Comparison of ENCODE assay signal across 9 mouse cellular contexts in genomic region chr4:119415072-119415753, GRCm38 (mm10). TPM values are rescaled to one million over a fixed set of nuclear protein-coding genes. Genes with fewer than 3 reads are reported as not detected.
DNase-seq lines count a peak whose midpoint lies in the region; ATAC-seq and TF ChIP-seq lines count a peak whose summit lies in the region.
"Had no signal": no experiment of that assay in that cellular context is flagged by ENCODE, and none has a peak within 500 bp of the region (broad histone marks: within the 10 kb centered on the region; RNA-seq: fewer than 3 reads in every experiment).

Gene Ccdc30 (minus strand): TSS chr4:119415521.

- H3K79me2 ChIP-seq in C2C12 (ENCODE audit: control insufficient read depth, insufficient read depth): no peaks in the 10 kb centered on the region
- no peaks in the 10 kb centered on the region for H3K79me2 ChIP-seq in liver, adult 2 months (ENCODE audit: control insufficient read depth, insufficient read depth, low read length)

- peak within 1 kb of the TSS; percentile 87 for H3K27ac ChIP-seq in forebrain, embryonic 10.5 days
- no peak within 1 kb of the TSS for H3K27ac ChIP-seq in heart, embryonic 14.5 days (replicated peaks in 1 of 2; ENCODE audit: control insufficient read depth in 1 of 2, insufficient read depth in 1 of 2, low read depth in 2 of 2, low read length in 2 of 2)
- H3K27ac ChIP-seq in kidney, postnatal 0 days: no peak within 1 kb of the TSS
- no peak within 1 kb of the TSS for H3K27ac ChIP-seq in liver, adult 2 months (replicated peaks; ENCODE audit: insufficient read depth, low read depth, low read length)

- DNase-seq in brain, embryonic 14.5 days (ENCODE audit: low read depth): peak; percentile 98
- peak; percentile 98 for DNase-seq in forebrain, embryonic 10.5 days (ENCODE audit: extremely low spot score, low spot score)
- DNase-seq in kidney, postnatal 0 days (ENCODE audit: low spot score): peak; percentile 97
- DNase-seq in liver, adult 2 months (ENCODE audit: extremely low read depth, low read depth, low spot score): peak; percentile 70
- DNase-seq in monocyte, adult 2 months (ENCODE audit: low read depth in 1 of 2, low spot score in 2 of 2): peak; percentile 8
- peak; percentile 49 to 67 for DNase-seq in spleen, postnatal 14 days (ENCODE audit: low spot score in 2 of 2)

- peak; percentile 29; the same call in 1 of the 2 replicates for TF ChIP-seq POLR2A in brain, embryonic 14.5 days (IDR thresholded peaks at IDR 0.05; ENCODE audit: borderline replicate concordance, extremely low read depth, insufficient read depth, insufficient read length, poor library complexity, severe bottlenecking)
- TF ChIP-seq POLR2A in liver, adult 2 months (IDR thresholded peaks at IDR 0.05; ENCODE audit: extremely low read depth, insufficient read depth, low read length): no peak

- no peaks in the 10 kb centered on the region for H3K79me3 ChIP-seq in C2C12 (ENCODE audit: low read depth)

- H3K4me1 ChIP-seq in forebrain, embryonic 10.5 days: peaks cover 23% of the 10 kb centered on the region
- peaks cover 7 to 24% of the 10 kb centered on the region in 2 experiments; a peak in 3 of 4 replicates for H3K4me1 ChIP-seq in heart, embryonic 14.5 days (ENCODE audit: control insufficient read depth in 2 of 2, insufficient read depth in 2 of 2, low read length in 2 of 2)
- H3K4me1 ChIP-seq in kidney, postnatal 0 days (replicated peaks; ENCODE audit: insufficient read depth, low read length): no peaks in the 10 kb centered on the region
- H3K4me1 ChIP-seq in liver, adult 2 months (ENCODE audit: control insufficient read depth, insufficient read depth, low read length): peaks cover 12% of the 10 kb centered on the region; the same call in 1 of the 2 replicates

- peaks cover 5% of the 10 kb centered on the region for H3K27me3 ChIP-seq in C2C12 (ENCODE audit: control insufficient read depth, insufficient read depth, insufficient read length)
- H3K27me3 ChIP-seq in forebrain, embryonic 10.5 days (ENCODE audit: poor library complexity, severe bottlenecking): 0 out of 2 replicates have a peak, but pooled peaks cover 7% of the 10 kb centered on the region
- no peaks in the 10 kb centered on the region for H3K27me3 ChIP-seq in heart, embryonic 14.5 days (ENCODE audit: control insufficient read depth, insufficient read depth, low read length)
- H3K27me3 ChIP-seq in kidney, postnatal 0 days (ENCODE audit: insufficient read depth, low read length): no peaks in the 10 kb centered on the region
- no peaks in the 10 kb centered on the region for H3K27me3 ChIP-seq in liver, adult 2 months (ENCODE audit: control insufficient read depth, insufficient read depth, low read length)

- H3K4me3 ChIP-seq in C2C12 (ENCODE audit: insufficient read depth, poor library complexity, severe bottlenecking): peak within 1 kb of the TSS; percentile 31
- peak within 1 kb of the TSS; percentile 73 for H3K4me3 ChIP-seq in forebrain, embryonic 10.5 days
- H3K4me3 ChIP-seq in heart, embryonic 14.5 days (ENCODE audit: control insufficient read depth in 1 of 2, insufficient read depth in 1 of 2, low read depth in 1 of 2, low read length in 2 of 2): peak within 1 kb of the TSS; percentile 52 to 58
- peak within 1 kb of the TSS; percentile 52 for H3K4me3 ChIP-seq in kidney, postnatal 0 days (replicated peaks; ENCODE audit: low read depth, low read length)
- H3K4me3 ChIP-seq in liver, adult 2 months (ENCODE audit: insufficient read depth, low read depth, low read length): peak within 1 kb of the TSS; percentile 71

- peak within 1 kb of the TSS; percentile 85 for H3K4me2 ChIP-seq in heart, embryonic 14.5 days (ENCODE audit: low read length)
- H3K4me2 ChIP-seq in kidney, postnatal 0 days (ENCODE audit: low read length): peak within 1 kb of the TSS; percentile 78

- under 1% methylated on average over 49 of the region's 49 CpGs for WGBS in forebrain, embryonic 10.5 days
- under 1% methylated on average over 49 of the region's 49 CpGs for WGBS in heart, embryonic 14.5 days
- under 1% methylated on average over 49 of the region's 49 CpGs for WGBS in kidney, postnatal 0 days
- WGBS in liver, adult 2 months: 1% methylated on average over 49 of the region's 49 CpGs

- H3K9me3 ChIP-seq in forebrain, embryonic 10.5 days: no peaks in the 10 kb centered on the region
- no peaks in the 10 kb centered on the region for H3K9me3 ChIP-seq in heart, embryonic 14.5 days (ENCODE audit: control insufficient read depth, low read length)
- H3K9me3 ChIP-seq in kidney, postnatal 0 days (replicated peaks; ENCODE audit: low read length): no peaks in the 10 kb centered on the region

- no peak for TF ChIP-seq CTCF in C2C12 (IDR thresholded peaks at IDR 0.05; ENCODE audit: control insufficient read depth, insufficient read depth, insufficient read length)
- TF ChIP-seq CTCF in brain, embryonic 14.5 days (IDR thresholded peaks at IDR 0.05; ENCODE audit: borderline replicate concordance, extremely low read depth, insufficient read depth, insufficient read length): no peak
- TF ChIP-seq CTCF in kidney, postnatal 0 days (IDR thresholded peaks at IDR 0.05; ENCODE audit: low read depth): no peak
- TF ChIP-seq CTCF in liver, adult 2 months (IDR thresholded peaks at IDR 0.05; ENCODE audit: low read depth, low read length): no peak

- peaks cover 4% of the 10 kb centered on the region for H3K36me3 ChIP-seq in C2C12 (ENCODE audit: control insufficient read depth, insufficient read depth)
- H3K36me3 ChIP-seq in forebrain, embryonic 10.5 days (replicated peaks): peaks cover 21% of the 10 kb centered on the region
- no peaks in the 10 kb centered on the region for H3K36me3 ChIP-seq in heart, embryonic 14.5 days (ENCODE audit: control insufficient read depth, insufficient read depth, low read length)
- H3K36me3 ChIP-seq in kidney, postnatal 0 days (ENCODE audit: insufficient read depth, low read length): peaks cover 12% of the 10 kb centered on the region; the same call in 1 of the 2 replicates
- peaks cover 5% of the 10 kb centered on the region; the same call in 1 of the 2 replicates for H3K36me3 ChIP-seq in liver, adult 2 months (ENCODE audit: control insufficient read depth, insufficient read depth, low read length)

- ATAC-seq in heart, embryonic 14.5 days (ENCODE audit: insufficient number of reproducible peaks, insufficient read depth, low FRiP score, low read depth): peak; percentile 97
- ATAC-seq in kidney, postnatal 0 days (replicated peaks; ENCODE audit: low FRiP score, low read depth): peak; percentile 100

- H3ac ChIP-seq in C2C12 (ENCODE audit: control insufficient read depth, insufficient read length, low read depth): peak within 1 kb of the TSS; percentile 36

- H3K9ac ChIP-seq in heart, embryonic 14.5 days (ENCODE audit: low read length): peak within 1 kb of the TSS; percentile 66
- peak within 1 kb of the TSS; percentile 51 for H3K9ac ChIP-seq in kidney, postnatal 0 days (ENCODE audit: low read depth, low read length)
- peak within 1 kb of the TSS; percentile 35 for H3K9ac ChIP-seq in liver, adult 2 months (ENCODE audit: low read depth, low read length)

TF ChIP-seq in C2C12, 6 proteins besides CTCF, POLR2A, EP300 and RAD21:
- TF ChIP-seq MYOD1 (IDR thresholded peaks at IDR 0.05; ENCODE audit: control insufficient read depth, insufficient read length, low read depth) (no peak), FOSL1 (IDR thresholded peaks at IDR 0.05; ENCODE audit: insufficient read depth, low read length, poor library complexity, severe bottlenecking) (no peak), CEBPB (IDR thresholded peaks at IDR 0.05; ENCODE audit: low read depth) (no peak), USF1 (IDR thresholded peaks at IDR 0.05; ENCODE audit: low read depth) (no peak), MYOG (IDR thresholded peaks at IDR 0.05; ENCODE audit: control insufficient read depth, extremely low read depth, insufficient read length) (no peak), MAX (IDR thresholded peaks at IDR 0.05) (no peak)

RNA-seq across cellular contexts. Expression of gene Ccdc30, which starts in this region (rescaled TPM):
- polyA plus RNA-seq in C2C12 (2012; fragmentation: generic; extraction: Trizol): 0.22 TPM
- 8.7 and 11.3 TPM in 2 replicates for polyA plus RNA-seq in brain, embryonic 14.5 days (2012; rRNA removed)
- polyA plus RNA-seq in forebrain, embryonic 10.5 days (2016; fragmentation: Nextera tagmentation; extraction: Ambion mirVana): 7.0 and 8.1 TPM in 2 replicates
- 4.0 and 4.6 TPM in 2 replicates for polyA plus RNA-seq in heart, embryonic 14.5 days (2014; fragmentation: Nextera tagmentation; extraction: Ambion mirVana)
- polyA plus RNA-seq in kidney, postnatal 0 days (2015; fragmentation: Nextera tagmentation; extraction: Ambion mirVana): 6.6 and 7.6 TPM in 2 replicates
- total RNA-seq in liver, adult 2 months (2014; rRNA removed): 5.4 and 5.9 TPM in 2 replicates
- polyA plus RNA-seq in liver, adult 2 months (2012; rRNA removed): 1.8 and 3.0 TPM in 2 replicates
- total RNA-seq: MEL had no signal

Comparison
In these comparisons a context has a peak if more than half of its experiments do, and no peak if none do; other contexts are left out.
1. DNase-seq: peak in every context shown above with its lines; median percentile 98 in brain, embryonic 14.5 days; 98 in forebrain, embryonic 10.5 days; 97 in kidney, postnatal 0 days; 70 in liver, adult 2 months; 58 in spleen, postnatal 14 days; 8 in monocyte, adult 2 months.